Mouse (Mus musculus): ENCODE measurements at regions not wholly inside any gene's neighbourhood (a gene's known extent, or its start where the extent isn't known, plus 50 kb on each side); places are given as distances from the start of the nearest gene placed in this dataset.

GRCm38 (mm10) chr2:142964340-142964739 lies 63.0 kb upstream of the Kif16b start:
- no peak overlapping the region for H3K27ac ChIP-seq
- no peak overlapping the region for H3K4me3 ChIP-seq
- TF ChIP-seq CTCF (conservative IDR thresholded peaks at IDR 0.05): no peak
- DNase-seq (ENCODE audit: low spot score in 2 of 2): no peak

- H3K27ac ChIP-seq: no peak overlapping the region
- peak; percentile 96 for TF ChIP-seq CTCF (conservative IDR thresholded peaks at IDR 0.05)
- no peak overlapping the region for H3K4me3 ChIP-seq
- DNase-seq (ENCODE audit: low spot score in 2 of 2): peak; percentile 60 to 76
Observed at GRCm38 (mm10) chr2:142967250-142967649, 65.9 kb upstream of the Kif16b start.

GRCm38 (mm10) chr2:142980771-142981170 lies 79.4 kb upstream of the Kif16b start:
- no peak for TF ChIP-seq CTCF (conservative IDR thresholded peaks at IDR 0.05)
- no peak for DNase-seq (ENCODE audit: low spot score in 2 of 2)
- no peak overlapping the region for H3K27ac ChIP-seq
- H3K4me3 ChIP-seq: no peak overlapping the region

GRCm38 (mm10) chr2:142988691-142989090 lies 74.1 kb upstream of the Snrpb2 start:
- no peak for TF ChIP-seq CTCF (conservative IDR thresholded peaks at IDR 0.05)
- no peak overlapping the region for H3K4me3 ChIP-seq
- no peak overlapping the region for H3K27ac ChIP-seq
- DNase-seq (ENCODE audit: low spot score in 2 of 2): no peak

- Histone ChIP-seq H3K4me3 (no peak overlapping the region), H3K27ac (0 out of 2 replicates have a peak overlapping the region, but pooled peaks have one; percentile 4)
- TF ChIP-seq CTCF (conservative IDR thresholded peaks at IDR 0.05): no peak
- DNase-seq (ENCODE audit: low spot score in 2 of 2): no peak
Observed at GRCm38 (mm10) chr2:142996088-142996487, 66.8 kb upstream of the Snrpb2 start.

GRCm38 (mm10) chr2:143002874-143003273 lies 60.0 kb upstream of the Snrpb2 start:
- Histone ChIP-seq H3K27ac (no peak overlapping the region), H3K4me3 (no peak overlapping the region)
- no peak for TF ChIP-seq CTCF (conservative IDR thresholded peaks at IDR 0.05)
- DNase-seq (ENCODE audit: low spot score in 2 of 2): no peak

- no peak overlapping the region for H3K4me3 ChIP-seq
- TF ChIP-seq CTCF (conservative IDR thresholded peaks at IDR 0.05): no peak
- no peak for DNase-seq (ENCODE audit: low spot score in 2 of 2)
- H3K27ac ChIP-seq: no peak overlapping the region
Observed at GRCm38 (mm10) chr2:143003341-143003740, 59.5 kb upstream of the Snrpb2 start.

GRCm38 (mm10) chr2:143011380-143011779 lies 51.5 kb upstream of the Snrpb2 start:
- Histone ChIP-seq H3K27ac (no peak overlapping the region), H3K4me3 (no peak overlapping the region)
- peak; percentile 42 for TF ChIP-seq CTCF (conservative IDR thresholded peaks at IDR 0.05)
- DNase-seq (ENCODE audit: low spot score in 2 of 2): no peak

Data from layer of hippocampus, adult 2 months (tissue).